Mouse (Mus musculus) kidney, embryonic 14.5 days (tissue): ENCODE data around the gene Ufc1. TPM values are rescaled to one million over a fixed set of nuclear protein-coding genes. Genes with fewer than 3 reads are reported as not detected.

ENCODE experiments used
- ATAC-seq: fragments of 200-750 bp; cut with Nextera tagmentation; 2 replicates; pipeline ENCODE4 v1.8.0; 2017; ENCODE audit warnings: moderate number of reproducible peaks, mild to moderate bottlenecking, moderate TSS enrichment, moderate library complexity; ENCODE audit not compliant: low FRiP score, low TSS enrichment
- H3K27ac ChIP-seq: fragments of 300-500 bp; sonication (generic); 2 replicates; pipeline ENCODE4 v1.5.1; 2014; ENCODE audit warnings: low read depth, mild to moderate bottlenecking, low read length, moderate library complexity, mixed read lengths
- H3K27me3 ChIP-seq: fragments of 300-500 bp; sonication (generic); 2 replicates; pipeline ENCODE4 v1.6.1; 2014; ENCODE audit warnings: mild to moderate bottlenecking, low read length; ENCODE audit not compliant: control insufficient read depth, insufficient read depth
- H3K36me3 ChIP-seq: fragments of 300-500 bp; sonication (generic); 2 replicates; pipeline ENCODE4 v1.6.1; 2014; ENCODE audit warnings: low read length, mixed read lengths; ENCODE audit not compliant: control insufficient read depth, insufficient read depth
- H3K4me1 ChIP-seq: fragments of 300-500 bp; sonication (generic); 2 replicates; pipeline ENCODE4 v1.6.1; 2014; ENCODE audit warnings: low read length, mixed read lengths; ENCODE audit not compliant: control insufficient read depth, insufficient read depth
- H3K4me2 ChIP-seq: fragments of 300-500 bp; sonication (generic); replicated peaks from 2 replicates; pipeline ENCODE4 v1.6.1; 2014; ENCODE audit warnings: low read depth, mild to moderate bottlenecking, low read length
- H3K4me3 ChIP-seq: fragments of 300-500 bp; sonication (generic); 2 replicates; pipeline ENCODE4 v1.5.1; 2014; ENCODE audit warnings: mild to moderate bottlenecking, low read length
- H3K9ac ChIP-seq: fragments of 300-500 bp; sonication (generic); 2 replicates; pipeline ENCODE4 v1.6.1; 2014; ENCODE audit warnings: low read depth, mild to moderate bottlenecking, low read length, moderate library complexity
- H3K9me3 ChIP-seq: fragments of 300-500 bp; sonication (generic); 2 replicates; pipeline ENCODE4 v1.6.1; 2016; ENCODE audit warnings: low read length; ENCODE audit not compliant: control insufficient read depth
- WGBS: fragments of 180-500 bp; shearing (Covaris S2); extraction: QIAGEN DNeasy Blood & Tissue Kit; methylation state at CpG from one replicate; pipeline ENCODE4 v1.1.7; 2014; 5-methylcytosine and 5-hydroxymethylcytosine counted together
- polyA plus RNA-seq: library from polyadenylated mRNA; unstranded; fragments of >200 nt; fragmentation: Nextera tagmentation; extraction: Ambion mirVana; gene quantifications from 2 replicates; pipeline ENCODE4 v1.2.1, GENCODE M21; 2014

Gene Ufc1
- polyA plus RNA-seq, 1 experiment from 2014 or later: 114 TPM

- no peaks in the 10 kb centered on the region for H3K9me3 ChIP-seq
- no peak overlapping the region for H3K4me3 ChIP-seq
- H3K36me3 ChIP-seq: peaks cover 13% of the 10 kb centered on the region
- H3K4me2 ChIP-seq: no peak overlapping the region
- H3K9ac ChIP-seq: no peak overlapping the region
- ATAC-seq: no peak
- H3K4me1 ChIP-seq: peaks cover 12% of the 10 kb centered on the region; the same call in 1 of the 2 replicates
- 86% methylated on average over 9 of the region's 9 CpGs for WGBS
- H3K27ac ChIP-seq: no peak overlapping the region
- H3K27me3 ChIP-seq: no peaks in the 10 kb centered on the region
Measured at GRCm38 (mm10) chr1:171257781-171258180, 37.0 kb downstream of the Ufc1 start.

GRCm38 (mm10) chr1:171256937-171257548 is 37.8 kb downstream of the Ufc1 start:
- Histone ChIP-seq H3K4me2 (no peak overlapping the region), H3K36me3 (peaks cover 13% of the 10 kb centered on the region), H3K9ac (no peak overlapping the region), H3K4me1 (peaks cover 11% of the 10 kb centered on the region; the same call in 1 of the 2 replicates), H3K4me3 (no peak overlapping the region), H3K9me3 (no peaks in the 10 kb centered on the region), H3K27me3 (no peaks in the 10 kb centered on the region), H3K27ac (no peak overlapping the region)
- WGBS: 71% methylated on average over 15 of the region's 15 CpGs
- ATAC-seq: no peak

GRCm38 (mm10) chr1:171256095-171256818 is 38.6 kb downstream of the Ufc1 start:
- Histone ChIP-seq H3K4me1 (peaks cover 10% of the 10 kb centered on the region), H3K4me3 (no peak overlapping the region), H3K9me3 (no peaks in the 10 kb centered on the region), H3K4me2 (no peak overlapping the region), H3K36me3 (peaks cover 13% of the 10 kb centered on the region), H3K9ac (no peak overlapping the region), H3K27me3 (no peaks in the 10 kb centered on the region), H3K27ac (no peak overlapping the region)
- ATAC-seq: no peak
- 89% methylated on average over 24 of the region's 24 CpGs for WGBS

GRCm38 (mm10) chr1:171252415-171252814 is 42.4 kb downstream of the Ufc1 start:
- peaks cover 33% of the 10 kb centered on the region for H3K4me1 ChIP-seq
- H3K9me3 ChIP-seq: no peaks in the 10 kb centered on the region
- H3K9ac ChIP-seq: no peak overlapping the region
- H3K4me2 ChIP-seq: peak overlapping the region; percentile 66
- 50% methylated on average over 17 of the region's 17 CpGs for WGBS
- no peak for ATAC-seq
- no peaks in the 10 kb centered on the region for H3K27me3 ChIP-seq
- H3K36me3 ChIP-seq: peaks cover 6% of the 10 kb centered on the region
- peak overlapping the region; percentile 89; the same call in 1 of the 2 replicates for H3K27ac ChIP-seq
- peak overlapping the region; percentile 41; the same call in 1 of the 2 replicates for H3K4me3 ChIP-seq

GRCm38 (mm10) chr1:171251594-171252324 is 43.1 kb downstream of the Ufc1 start:
- Histone ChIP-seq H3K27me3 (no peaks in the 10 kb centered on the region), H3K9me3 (no peaks in the 10 kb centered on the region), H3K36me3 (peaks cover 6% of the 10 kb centered on the region), H3K27ac (peak overlapping the region; percentile 89), H3K4me1 (peaks cover 33% of the 10 kb centered on the region), H3K4me2 (peak overlapping the region; percentile 66), H3K9ac (peak overlapping the region; percentile 54; the same call in 1 of the 2 replicates), H3K4me3 (peak overlapping the region; percentile 41)
- 2% methylated on average over 13 of the region's 13 CpGs for WGBS
- peak; percentile 29; the same call in 1 of the 2 replicates for ATAC-seq

GRCm38 (mm10) chr1:171250680-171251593 is 43.9 kb downstream of the Ufc1 start, which contains the start of gene Ndufs2:
Gene Ndufs2, minus strand, starts transcription at chr1:171251388.
- 7% methylated on average over 26 of the region's 26 CpGs for WGBS
- Histone ChIP-seq H3K4me3 (peak within 1 kb of the TSS; percentile 41), H3K4me2 (peak within 1 kb of the TSS; percentile 66), H3K27ac (peak within 1 kb of the TSS; percentile 89), H3K27me3 (no peaks in the 10 kb centered on the region), H3K9ac (peak within 1 kb of the TSS; percentile 54), H3K36me3 (peaks cover 6% of the 10 kb centered on the region), H3K9me3 (no peaks in the 10 kb centered on the region), H3K4me1 (peaks cover 35% of the 10 kb centered on the region)
- 0 out of 2 replicates have a peak, but pooled peaks have one; percentile 5 for ATAC-seq

GRCm38 (mm10) chr1:171249913-171250600 is 44.8 kb downstream of the Ufc1 start, which contains the start of gene Adamts4:
Gene Adamts4, plus strand, starts transcription at chr1:171250421.
- Histone ChIP-seq H3K36me3 (peaks cover 8% of the 10 kb centered on the region), H3K27ac (peak within 1 kb of the TSS; percentile 89), H3K4me3 (peak within 1 kb of the TSS; percentile 41), H3K9me3 (no peaks in the 10 kb centered on the region), H3K4me2 (peak within 1 kb of the TSS; percentile 66), H3K4me1 (peaks cover 38% of the 10 kb centered on the region), H3K27me3 (no peaks in the 10 kb centered on the region), H3K9ac (peak within 1 kb of the TSS; percentile 54)
- ATAC-seq: no peak
- 13% methylated on average over 4 of the region's 5 CpGs for WGBS
